27 mouse cellular contexts compared by ENCODE assay signal in the genomic region with DNA sequence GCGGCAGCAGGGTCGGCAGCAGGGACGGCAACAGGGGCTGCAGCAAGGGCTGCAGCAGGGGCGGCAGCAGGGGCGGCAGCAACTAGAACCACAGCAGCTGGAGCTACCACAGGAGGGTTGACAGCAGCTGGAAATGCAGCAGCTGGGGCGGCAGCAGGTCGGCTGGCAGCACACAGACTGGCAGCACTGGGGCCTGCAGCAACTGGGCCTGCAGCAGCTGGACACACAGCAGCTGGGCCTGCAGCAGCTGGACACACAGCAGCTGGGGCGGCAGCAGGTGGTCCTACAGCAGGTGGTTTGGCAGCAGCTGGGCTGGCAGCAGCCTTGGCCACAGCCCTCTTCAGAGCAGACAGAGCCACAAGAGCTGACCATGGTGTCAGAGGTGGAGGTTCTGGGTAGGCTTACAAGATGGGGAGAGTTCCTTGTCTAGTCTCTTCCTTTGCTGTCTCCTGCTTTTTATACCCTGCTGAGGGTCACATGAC. TPM values are rescaled to one million over a fixed set of nuclear protein-coding genes. Genes with fewer than 3 reads are reported as not detected.
DNase-seq lines count a peak whose midpoint lies in the region; ATAC-seq and TF ChIP-seq lines count a peak whose summit lies in the region.
"Had no signal": no experiment of that assay in that cellular context is flagged by ENCODE, and none has a peak within 500 bp of the region (broad histone marks: within the 10 kb centered on the region; RNA-seq: fewer than 3 reads in every experiment).

Gene Krtap4-2, minus strand, starts transcription at position 432 of the 482 bp plus-strand sequence.

- no peaks in the 10 kb centered on the region for H3K27me3 ChIP-seq in limb, embryonic 11.5 days (ENCODE audit: control insufficient read depth, insufficient read depth, low read length)
- H3K27me3 ChIP-seq in limb, embryonic 10.5 days (ENCODE audit: low read depth, poor library complexity, severe bottlenecking), result no peaks in the 10 kb centered on the region
- H3K27me3 ChIP-seq in C2C12 (ENCODE audit: control insufficient read depth, insufficient read depth, insufficient read length), result no peaks in the 10 kb centered on the region
- H3K27me3 ChIP-seq in myocyte (ENCODE audit: control insufficient read depth, insufficient read depth, insufficient read length), result no peaks in the 10 kb centered on the region
- no peaks in the 10 kb centered on the region for H3K27me3 ChIP-seq in neural tube, embryonic 15.5 days (replicated peaks)
- H3K27me3 ChIP-seq: embryonic facial prominence, embryonic 12.5 days; heart, embryonic 13.5 days; Patski had no signal

- no peaks in the 10 kb centered on the region for H3K9me3 ChIP-seq in limb, embryonic 11.5 days (ENCODE audit: control insufficient read depth, low read length)
- no peaks in the 10 kb centered on the region for H3K9me3 ChIP-seq in limb, embryonic 10.5 days (replicated peaks)
- no peaks in the 10 kb centered on the region for H3K9me3 ChIP-seq in neural tube, embryonic 15.5 days (replicated peaks)
- H3K9me3 ChIP-seq: embryonic facial prominence, embryonic 12.5 days; heart, embryonic 10.5 days; heart, embryonic 13.5 days had no signal

- H3ac ChIP-seq in C2C12 (ENCODE audit: control insufficient read depth, insufficient read length, low read depth), result no peak within 1 kb of the TSS
- no peak within 1 kb of the TSS for H3ac ChIP-seq in myocyte (ENCODE audit: control insufficient read depth, insufficient read length)

- H3K27ac ChIP-seq in limb, embryonic 11.5 days (replicated peaks; ENCODE audit: low read depth, low read length), result no peak within 1 kb of the TSS
- no peak within 1 kb of the TSS for H3K27ac ChIP-seq in limb, embryonic 10.5 days
- H3K27ac ChIP-seq in neural tube, embryonic 15.5 days (replicated peaks), result no peak within 1 kb of the TSS
- H3K27ac ChIP-seq: embryonic facial prominence, embryonic 12.5 days; heart, adult 2 months; heart, embryonic 10.5 days; heart, embryonic 13.5 days; hindbrain, embryonic 14.5 days; hindbrain, postnatal 0 days had no signal

- DNase-seq in limb, embryonic 11.5 days (ENCODE audit: low spot score), result peak; percentile 22
- DNase-seq in limb, embryonic 10.5 days (ENCODE audit: low spot score), result no peak
- DNase-seq in 3134 (ENCODE audit: extremely low read depth, insufficient read length, low spot score), result peak; percentile 27
- DNase-seq: adrenal gland, postnatal 10 days; adrenal gland, postnatal 36 days; cerebellum, adult 18-20 months; cerebellum, adult 9-10 months; cerebellum, postnatal 14 days; gastrocnemius, postnatal 36 days; heart, adult 2 months; heart, postnatal 14 days; heart, postnatal 4 days had no signal

- no peak for ATAC-seq in limb, embryonic 11.5 days (ENCODE audit: insufficient number of reproducible peaks, low FRiP score, low TSS enrichment, low read depth)
- ATAC-seq in neural tube, embryonic 15.5 days (ENCODE audit: low FRiP score), result no peak
- ATAC-seq: forebrain, embryonic 14.5 days; hindbrain, postnatal 0 days; inflammation-experienced regulatory T-cells, adult 6 months; Patski had no signal

- 34% methylated on average over 7 of the region's 8 CpGs for WGBS in limb, embryonic 11.5 days
- WGBS in limb, embryonic 10.5 days, result 46% methylated on average over 8 of the region's 8 CpGs
- 38% methylated on average over 8 of the region's 8 CpGs for WGBS in neural tube, embryonic 15.5 days

- TF ChIP-seq POLR2A in myocyte (IDR thresholded peaks at IDR 0.05; ENCODE audit: insufficient read length, low read depth), result no peak

- no peak within 1 kb of the TSS for H3K9ac ChIP-seq in limb, embryonic 11.5 days (ENCODE audit: low read length)
- no peak within 1 kb of the TSS for H3K9ac ChIP-seq in neural tube, embryonic 15.5 days (replicated peaks)
- H3K9ac ChIP-seq: embryonic facial prominence, embryonic 12.5 days; heart, embryonic 13.5 days; hindbrain, embryonic 14.5 days had no signal

- no peak for TF ChIP-seq CTCF in C2C12 (IDR thresholded peaks at IDR 0.05; ENCODE audit: control insufficient read depth, insufficient read depth, insufficient read length)

- H3K79me2 ChIP-seq in C2C12 (ENCODE audit: control insufficient read depth, insufficient read depth), result no peaks in the 10 kb centered on the region
- no peaks in the 10 kb centered on the region for H3K79me2 ChIP-seq in myocyte (ENCODE audit: control insufficient read depth, insufficient read depth)

- no peaks in the 10 kb centered on the region for H3K36me3 ChIP-seq in limb, embryonic 11.5 days (ENCODE audit: control insufficient read depth, insufficient read depth, low read length)
- H3K36me3 ChIP-seq in limb, embryonic 10.5 days, result no peaks in the 10 kb centered on the region
- H3K36me3 ChIP-seq in C2C12 (ENCODE audit: control insufficient read depth, insufficient read depth) (no peaks in the 10 kb centered on the region), myocyte (ENCODE audit: control insufficient read depth, insufficient read depth) (no peaks in the 10 kb centered on the region)
- H3K36me3 ChIP-seq in neural tube, embryonic 15.5 days, result no peaks in the 10 kb centered on the region
- H3K36me3 ChIP-seq: embryonic facial prominence, embryonic 12.5 days; G1E; heart, embryonic 10.5 days; heart, embryonic 13.5 days had no signal

- H3K4me3 ChIP-seq in limb, embryonic 11.5 days (ENCODE audit: low read depth, low read length), result no peak within 1 kb of the TSS
- H3K4me3 ChIP-seq in limb, embryonic 10.5 days, result no peak within 1 kb of the TSS
- H3K4me3 ChIP-seq in C2C12 (ENCODE audit: insufficient read depth, poor library complexity, severe bottlenecking) (no peak within 1 kb of the TSS), myocyte (no peak within 1 kb of the TSS)
- no peak within 1 kb of the TSS for H3K4me3 ChIP-seq in neural tube, embryonic 15.5 days (replicated peaks)
- H3K4me3 ChIP-seq: embryonic facial prominence, embryonic 12.5 days; heart, adult 2 months; heart, embryonic 10.5 days; heart, embryonic 13.5 days had no signal

- no peaks in the 10 kb centered on the region for H3K4me1 ChIP-seq in limb, embryonic 11.5 days (ENCODE audit: control insufficient read depth, insufficient read depth, low read length)
- peaks cover 2% of the 10 kb centered on the region; the same call in 1 of the 2 replicates for H3K4me1 ChIP-seq in limb, embryonic 10.5 days
- H3K4me1 ChIP-seq in neural tube, embryonic 15.5 days, result no peaks in the 10 kb centered on the region
- H3K4me1 ChIP-seq: embryonic facial prominence, embryonic 12.5 days had no signal

- no peaks in the 10 kb centered on the region for H3K79me3 ChIP-seq in C2C12 (ENCODE audit: low read depth)

- no peak within 1 kb of the TSS for H3K4me2 ChIP-seq in limb, embryonic 11.5 days (ENCODE audit: low read depth, severe bottlenecking)
- no peak within 1 kb of the TSS for H3K4me2 ChIP-seq in myocyte (ENCODE audit: low read depth)
- no peak within 1 kb of the TSS for H3K4me2 ChIP-seq in neural tube, embryonic 15.5 days
- H3K4me2 ChIP-seq: embryonic facial prominence, embryonic 12.5 days; heart, embryonic 13.5 days; hindbrain, embryonic 14.5 days had no signal

TF ChIP-seq in C2C12, 6 proteins besides CTCF, POLR2A, EP300 and RAD21:
- TF ChIP-seq FOSL1 (IDR thresholded peaks at IDR 0.05; ENCODE audit: insufficient read depth, low read length, poor library complexity, severe bottlenecking), result no peak
- no peak for TF ChIP-seq USF1 (IDR thresholded peaks at IDR 0.05; ENCODE audit: low read depth)
- no peak for TF ChIP-seq CEBPB (IDR thresholded peaks at IDR 0.05; ENCODE audit: low read depth)
- peak; percentile 85 for TF ChIP-seq MYOD1 (IDR thresholded peaks at IDR 0.05; ENCODE audit: control insufficient read depth, insufficient read length, low read depth)
- no peak for TF ChIP-seq MYOG (IDR thresholded peaks at IDR 0.05; ENCODE audit: control insufficient read depth, extremely low read depth, insufficient read length)
- no peak for TF ChIP-seq MAX (IDR thresholded peaks at IDR 0.05)

TF ChIP-seq in myocyte, 11 proteins besides CTCF, POLR2A, EP300 and RAD21:
- TF ChIP-seq POLR2AphosphoS2 (IDR thresholded peaks at IDR 0.05; ENCODE audit: insufficient read length, low read depth), result no peak
- TF ChIP-seq MAX (IDR thresholded peaks at IDR 0.05; ENCODE audit: low read depth), result no peak
- no peak for TF ChIP-seq CEBPB (IDR thresholded peaks at IDR 0.05; ENCODE audit: insufficient read depth, poor library complexity, severe bottlenecking)
- peak in 2 of 3 experiments; percentile 62 to 71 for TF ChIP-seq MYOD1 (IDR thresholded peaks at IDR 0.05; ENCODE audit: control insufficient read depth in 1 of 3, insufficient read length in 2 of 3, low read depth in 2 of 3)
- peak; percentile 55 for TF ChIP-seq TCF3 (IDR thresholded peaks at IDR 0.05; ENCODE audit: insufficient read length, low read depth)
- peak in 2 of 3 experiments; percentile 38 to 61 for TF ChIP-seq MYOG (IDR thresholded peaks at IDR 0.05; ENCODE audit: control insufficient read depth in 1 of 3, insufficient read depth in 1 of 3, insufficient read length in 2 of 3, low read depth in 2 of 3)
- TF ChIP-seq TCF12 (IDR thresholded peaks at IDR 0.05; ENCODE audit: insufficient read depth, poor library complexity, severe bottlenecking), result peak; percentile 24
- no peak for TF ChIP-seq REST (IDR thresholded peaks at IDR 0.05; ENCODE audit: insufficient read depth, insufficient read length)
- TF ChIP-seq E2F4 (IDR thresholded peaks at IDR 0.05; ENCODE audit: insufficient read depth), result no peak
- no peak for TF ChIP-seq USF1 (IDR thresholded peaks at IDR 0.05; ENCODE audit: low read depth)
- TF ChIP-seq SRF (IDR thresholded peaks at IDR 0.05; ENCODE audit: control insufficient read depth, insufficient read length, low read depth), result no peak

RNA-seq across cellular contexts. Expression of gene Krtap4-2, which starts in this region (rescaled TPM):
- polyA plus RNA-seq in limb, embryonic 11.5 days (2014; fragmentation: Nextera tagmentation; extraction: Ambion mirVana), result not detected in 2 replicates
- polyA plus RNA-seq in limb, embryonic 10.5 days (2016; fragmentation: Nextera tagmentation; extraction: Ambion mirVana), result not detected in 2 replicates
- not detected for polyA plus RNA-seq in C2C12 (2012; fragmentation: generic; extraction: Trizol)
- not detected for polyA plus RNA-seq in myocyte (2012; fragmentation: generic; extraction: Trizol)
- not detected in 2 replicates for polyA plus RNA-seq in neural tube, embryonic 15.5 days (2015; fragmentation: Nextera tagmentation; extraction: Ambion mirVana)
- polyA plus RNA-seq: embryonic facial prominence, embryonic 12.5 days; forebrain, embryonic 11.5 days; forebrain, embryonic 14.5 days; G1E; heart, adult 2 months; heart, embryonic 10.5 days; heart, embryonic 13.5 days; heart, embryonic 16.5 days; hindbrain, embryonic 11.5 days; hindbrain, embryonic 14.5 days; hindbrain, postnatal 0 days; inflammation-experienced regulatory T-cells, adult 6 months; Patski had no signal

Comparison
In these comparisons a context has a peak if more than half of its experiments do, and no peak if none do; other contexts are left out.
1. Peak in DNase-seq in limb, embryonic 11.5 days; RNA of the gene not detected or under 1 TPM.